8 mouse cellular contexts compared by ENCODE assay signal in genomic region chr19:53329221-53329991, GRCm38 (mm10). TPM values are rescaled to one million over a fixed set of nuclear protein-coding genes. Genes with fewer than 3 reads are reported as not detected.
DNase-seq lines count a peak whose midpoint lies in the region; ATAC-seq lines count a peak whose summit lies in the region.

No protein-coding gene starts in this region.

- peak; percentile 96 for DNase-seq in ZHBTc4 (ENCODE audit: low read depth, low spot score)
- DNase-seq in gastrocnemius, adult 8-10 months (ENCODE audit: low spot score in 2 of 2) = peak; percentile 91
- DNase-seq in induced T-regulatory cell, adult 2 months (ENCODE audit: low read depth) = peak; percentile 94
- peak; percentile 78 to 89 for DNase-seq in left cerebral cortex, adult 9 months (ENCODE audit: low spot score in 2 of 2)
- DNase-seq in right cerebral cortex, adult 2 months (ENCODE audit: low spot score in 2 of 2) = peak; percentile 86 to 91
- peak; percentile 76 for DNase-seq in urinary bladder, postnatal 10 days (ENCODE audit: low spot score)

- no peaks in the 10 kb centered on the region for H3K9me3 ChIP-seq in megakaryocyte, embryonic 14.5 days

- peak; percentile 40 for ATAC-seq in common myeloid progenitor, adult 5-6 weeks (replicated peaks; ENCODE audit: low read depth, poor library complexity, severe bottlenecking)

- H3K36me3 ChIP-seq in megakaryocyte, embryonic 14.5 days (replicated peaks; ENCODE audit: low read length) = peaks cover 38% of the 10 kb centered on the region

- H3K4me1 ChIP-seq in megakaryocyte, embryonic 14.5 days = peaks cover 77% of the 10 kb centered on the region

- no peaks in the 10 kb centered on the region for H3K27me3 ChIP-seq in megakaryocyte, embryonic 14.5 days (replicated peaks)

- H3K4me3 ChIP-seq in megakaryocyte, embryonic 14.5 days (replicated peaks) = peak overlapping the region; percentile 95

RNA-seq across cellular contexts. Expression of gene Mxi1, which starts 19.1 kb away (rescaled TPM):
- 44.2 and 48.8 TPM in 2 replicates for total RNA-seq in common myeloid progenitor, adult 5-6 weeks (2017)
- total RNA-seq in gastrocnemius, adult 8-10 months (2022) = 10 to 100 TPM; 48.9 to 53.6 (median 51.5) TPM
- 32.9 and 41.2 TPM in 2 replicates for polyA plus RNA-seq in megakaryocyte, embryonic 14.5 days (2012; ENCODE audit: insufficient read depth, low replicate concordance)

RNA-seq across cellular contexts. Expression of gene Gm10197, which starts 42.2 kb away (rescaled TPM):
- not detected in 2 replicates for total RNA-seq in common myeloid progenitor, adult 5-6 weeks (2017)
- not detected for total RNA-seq in gastrocnemius, adult 8-10 months (2022)
- not detected in 2 replicates for polyA plus RNA-seq in megakaryocyte, embryonic 14.5 days (2012; ENCODE audit: insufficient read depth, low replicate concordance)

Comparison
In these comparisons a context has a peak if more than half of its experiments do, and no peak if none do; other contexts are left out.
1. Peak in every context shown above with its lines: DNase-seq, ATAC-seq and H3K4me3 ChIP-seq.